Mouse (Mus musculus) stomach, embryonic 14.5 days (tissue): Measurements from ENCODE around the gene Gm20695. TPM values are rescaled to one million over a fixed set of nuclear protein-coding genes. Genes with fewer than 3 reads are reported as not detected.
"Not testable (repeated sequence)": the region's sequence is repeated elsewhere in the genome, so short reads cannot be mapped to it uniquely, and the experiment has no call there.

Source experiments
- ATAC-seq: fragments of 200-750 bp; cut with Nextera tagmentation; 2 replicates; pipeline ENCODE4 v1.8.0; 2017; ENCODE audit warnings: low read depth, moderate TSS enrichment; ENCODE audit not compliant: insufficient number of reproducible peaks, insufficient read depth, low FRiP score
- H3K27ac ChIP-seq: fragments of 300-500 bp; sonication (generic); 2 replicates; pipeline ENCODE4 v1.5.1; 2014; ENCODE audit warnings: mild to moderate bottlenecking, low read length, moderate library complexity, mixed read lengths
- H3K27me3 ChIP-seq: fragments of 300-500 bp; sonication (generic); 2 replicates; pipeline ENCODE4 v1.6.1; 2014; ENCODE audit warnings: low read length, control low read depth, mixed read lengths; ENCODE audit not compliant: control insufficient read depth, insufficient read depth
- H3K36me3 ChIP-seq: fragments of 300-500 bp; sonication (generic); 2 replicates; pipeline ENCODE4 v1.6.1; 2014; ENCODE audit warnings: mild to moderate bottlenecking, control low read depth, low read length, moderate library complexity, mixed read lengths; ENCODE audit not compliant: control insufficient read depth, insufficient read depth
- H3K4me1 ChIP-seq: fragments of 300-500 bp; sonication (generic); 2 replicates; pipeline ENCODE4 v1.6.1; 2014; ENCODE audit warnings: low read length, control low read depth, mixed read lengths; ENCODE audit not compliant: control insufficient read depth, insufficient read depth
- H3K4me2 ChIP-seq: fragments of 300-500 bp; sonication (generic); replicated peaks from 2 replicates; pipeline ENCODE4 v1.6.1; 2014; ENCODE audit warnings: low read depth, low read length, control low read depth
- H3K4me3 ChIP-seq: fragments of 300-500 bp; sonication (generic); 2 replicates; pipeline ENCODE4 v1.5.1; 2014; ENCODE audit warnings: low read depth, low read length, control low read depth
- H3K9ac ChIP-seq: fragments of 300-500 bp; sonication (generic); replicated peaks from 2 replicates; pipeline ENCODE4 v1.6.1; 2014; ENCODE audit warnings: low read depth, mild to moderate bottlenecking, control low read depth, low read length, moderate library complexity, mixed read lengths
- H3K9me3 ChIP-seq: fragments of 300-500 bp; sonication (generic); 2 replicates; pipeline ENCODE4 v1.6.1; 2016; ENCODE audit warnings: low read depth, low read length, control low read depth; ENCODE audit not compliant: control insufficient read depth
- WGBS: fragments of 180-500 bp; shearing (Covaris S2); extraction: QIAGEN DNeasy Blood & Tissue Kit; methylation state at CpG from one replicate; pipeline ENCODE4 v1.1.7; 2014; 5-methylcytosine and 5-hydroxymethylcytosine counted together
- polyA plus RNA-seq: library from polyadenylated mRNA; unstranded; fragments of >200 nt; fragmentation: Nextera tagmentation; extraction: Ambion mirVana; gene quantifications from 2 replicates; pipeline ENCODE4 v1.2.1, GENCODE M21; 2014

The Gm20695 gene
- polyA plus RNA-seq, 1 experiment from 2014 or later, result 3.2 TPM

- H3K4me3 ChIP-seq, result not testable (repeated sequence)
- WGBS, result 76% methylated on average over 13 of the region's 13 CpGs
Measured at GRCm38 (mm10) chr16:3851301-3851700, 33.1 kb upstream of the Gm20695 start.

GRCm38 (mm10) chr16:3852586-3852985, 31.9 kb upstream of the Gm20695 start:
- no peak overlapping the region for H3K4me2 ChIP-seq
- no peaks in the 10 kb centered on the region for H3K27me3 ChIP-seq
- no peak overlapping the region for H3K4me3 ChIP-seq
- no peak overlapping the region for H3K27ac ChIP-seq
- WGBS, result 22% methylated on average over 12 of the region's 12 CpGs
- no peaks in the 10 kb centered on the region for H3K9me3 ChIP-seq
- H3K4me1 ChIP-seq, result no peaks in the 10 kb centered on the region
- no peak overlapping the region for H3K9ac ChIP-seq
- no peaks in the 10 kb centered on the region for H3K36me3 ChIP-seq
- ATAC-seq, result no peak

More at GRCm38 (mm10) chr16:3851301-3851700, 33.1 kb upstream of the Gm20695 start:
- not testable (repeated sequence) for H3K27me3 ChIP-seq, H3K4me1 ChIP-seq, H3K4me2 ChIP-seq, H3K9me3 ChIP-seq, H3K9ac ChIP-seq, ATAC-seq, H3K36me3 ChIP-seq, H3K27ac ChIP-seq

GRCm38 (mm10) chr16:3854437-3855182, 29.8 kb upstream of the Gm20695 start:
- Histone ChIP-seq H3K9me3 (no peaks in the 10 kb centered on the region), H3K4me1 (no peaks in the 10 kb centered on the region), H3K4me2 (no peak overlapping the region), H3K4me3 (no peak overlapping the region), H3K9ac (no peak overlapping the region), H3K36me3 (no peaks in the 10 kb centered on the region), H3K27me3 (no peaks in the 10 kb centered on the region), H3K27ac (no peak overlapping the region)
- ATAC-seq, result no peak
- WGBS, result 75% methylated on average over 11 of the region's 11 CpGs

- WGBS, result 74% methylated on average over 1 of the region's 1 CpGs
- H3K9ac ChIP-seq, result no peak overlapping the region
- H3K27me3 ChIP-seq, result no peaks in the 10 kb centered on the region
- H3K36me3 ChIP-seq, result no peaks in the 10 kb centered on the region; the same call in 1 of the 2 replicates
- H3K4me3 ChIP-seq, result no peak overlapping the region
- H3K4me1 ChIP-seq, result no peaks in the 10 kb centered on the region
- H3K4me2 ChIP-seq, result no peak overlapping the region
- H3K27ac ChIP-seq, result no peak overlapping the region
- no peak for ATAC-seq
- no peaks in the 10 kb centered on the region for H3K9me3 ChIP-seq
Measured at GRCm38 (mm10) chr16:3855776-3856175, 28.7 kb upstream of the Gm20695 start.

GRCm38 (mm10) chr16:3859254-3859653, 25.2 kb upstream of the Gm20695 start:
- H3K4me1 ChIP-seq, result no peaks in the 10 kb centered on the region
- H3K27me3 ChIP-seq, result no peaks in the 10 kb centered on the region
- ATAC-seq, result no peak
- H3K4me2 ChIP-seq, result no peak overlapping the region
- 86% methylated on average over 4 of the region's 4 CpGs for WGBS
- H3K9me3 ChIP-seq, result no peaks in the 10 kb centered on the region
- H3K9ac ChIP-seq, result no peak overlapping the region
- H3K36me3 ChIP-seq, result peaks cover 8% of the 10 kb centered on the region
- no peak overlapping the region for H3K27ac ChIP-seq
- H3K4me3 ChIP-seq, result no peak overlapping the region

- Histone ChIP-seq H3K4me1 (peaks cover 9% of the 10 kb centered on the region; the same call in 1 of the 2 replicates), H3K36me3 (peaks cover 4% of the 10 kb centered on the region; the same call in 1 of the 2 replicates), H3K9ac (0 out of 2 replicates have a peak overlapping the region, but pooled peaks have one; percentile 26), H3K4me2 (peak overlapping the region; percentile 87), H3K27me3 (no peaks in the 10 kb centered on the region), H3K4me3 (peak overlapping the region; percentile 51), H3K27ac (no peak overlapping the region), H3K9me3 (no peaks in the 10 kb centered on the region)
- WGBS, result under 1% methylated on average over 16 of the region's 16 CpGs
- ATAC-seq, result peak; percentile 7; the same call in 1 of the 2 replicates
Measured at GRCm38 (mm10) chr16:3871815-3872214, 12.6 kb upstream of the Gm20695 start.

GRCm38 (mm10) chr16:3872216-3873047, 12.0 kb upstream of the Gm20695 start, which contains the start of gene Naa60:
Naa60 (plus strand) TSS chr16:3872375.
- peak within 1 kb of the TSS; percentile 51 for H3K4me3 ChIP-seq
- H3K27ac ChIP-seq, result no peak within 1 kb of the TSS
- peak; percentile 99 for ATAC-seq
- H3K4me1 ChIP-seq, result peaks cover 9% of the 10 kb centered on the region; the same call in 1 of the 2 replicates
- H3K36me3 ChIP-seq, result peaks cover 4% of the 10 kb centered on the region; the same call in 1 of the 2 replicates
- H3K4me2 ChIP-seq, result peak within 1 kb of the TSS; percentile 87
- peak within 1 kb of the TSS; percentile 63 for H3K9ac ChIP-seq
- no peaks in the 10 kb centered on the region for H3K27me3 ChIP-seq
- no peaks in the 10 kb centered on the region for H3K9me3 ChIP-seq
- WGBS, result 6% methylated on average over 47 of the region's 47 CpGs

GRCm38 (mm10) chr16:3876346-3876745, 8.1 kb upstream of the Gm20695 start:
- no peak overlapping the region for H3K9ac ChIP-seq
- no peak overlapping the region for H3K27ac ChIP-seq
- ATAC-seq, result no peak
- H3K4me2 ChIP-seq, result no peak overlapping the region
- H3K4me1 ChIP-seq, result peaks cover 9% of the 10 kb centered on the region; the same call in 1 of the 2 replicates
- WGBS, result 92% methylated on average over 4 of the region's 4 CpGs
- H3K36me3 ChIP-seq, result no peaks in the 10 kb centered on the region; the same call in 1 of the 2 replicates
- H3K9me3 ChIP-seq, result no peaks in the 10 kb centered on the region
- no peak overlapping the region for H3K4me3 ChIP-seq
- H3K27me3 ChIP-seq, result no peaks in the 10 kb centered on the region
